Mouse (Mus musculus): ENCODE measurements at regions not wholly inside any gene's neighbourhood (a gene's known extent, or its start where the extent isn't known, plus 50 kb on each side); places are given as distances from the start of the nearest gene placed in this dataset.
"Not testable (repeated sequence)": the region's sequence is repeated elsewhere in the genome, so short reads cannot be mapped to it uniquely, and the experiment has no call there.

GRCm38 (mm10) chr9:11441241-11441997, 536.8 kb upstream of the Cntn5 start:
- not testable (repeated sequence) for DNase-seq (ENCODE audit: low spot score in 2 of 2)

DNA sequence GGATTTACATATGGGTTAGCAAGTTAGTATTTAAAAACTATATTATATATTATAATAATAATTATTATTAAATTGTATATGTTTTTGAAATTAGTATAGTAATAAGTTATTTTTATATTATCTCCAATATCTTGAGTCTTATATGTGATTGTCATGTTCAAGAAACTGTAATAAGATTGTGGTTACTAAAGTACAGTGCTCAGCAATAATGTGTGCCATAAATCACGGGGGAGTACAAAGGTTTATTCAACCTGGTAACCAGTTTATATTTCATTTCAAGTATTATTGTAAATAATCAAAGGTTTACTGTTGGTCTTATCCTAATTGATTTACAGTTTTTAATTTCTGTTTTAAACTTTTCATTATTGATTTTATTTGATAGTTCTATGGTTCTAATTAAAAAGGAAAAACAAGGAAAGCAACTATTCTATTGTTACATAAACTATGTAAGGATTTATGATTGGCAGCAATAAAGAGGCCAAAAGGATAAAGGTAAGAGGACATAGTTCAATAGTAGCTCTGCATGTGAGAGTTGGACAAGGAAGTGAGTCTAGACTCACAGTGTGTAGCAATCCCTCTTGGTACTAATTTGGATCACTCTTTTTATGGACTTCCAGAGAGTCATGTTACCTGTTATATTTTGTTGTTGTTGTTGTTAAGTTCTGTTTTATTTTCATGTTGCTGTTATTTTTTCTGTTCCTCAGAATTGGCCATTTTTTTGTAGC, 532.0 kb upstream of the Cntn5 start:
- DNase-seq (ENCODE audit: low spot score in 2 of 2): no peak

- no peak for DNase-seq (ENCODE audit: low spot score in 2 of 2)
Observed at GRCm38 (mm10) chr9:11436014-11436413, 531.4 kb upstream of the Cntn5 start.

- no peak for DNase-seq (ENCODE audit: low spot score in 2 of 2)
Observed at GRCm38 (mm10) chr9:11435019-11435418, 530.4 kb upstream of the Cntn5 start.

GRCm38 (mm10) chr9:11426473-11426872, 521.9 kb upstream of the Cntn5 start:
- DNase-seq (ENCODE audit: low spot score in 2 of 2): no peak

- DNase-seq (ENCODE audit: low spot score in 2 of 2): no peak
Observed at GRCm38 (mm10) chr9:11396829-11397228, 492.3 kb upstream of the Cntn5 start.

- DNase-seq (ENCODE audit: low spot score in 2 of 2): no peak
Observed at GRCm38 (mm10) chr9:11381648-11382075, 477.1 kb upstream of the Cntn5 start.

GRCm38 (mm10) chr9:11380531-11380930, 476.0 kb upstream of the Cntn5 start:
- peak in 1 of 2 experiments; percentile 24 for DNase-seq (ENCODE audit: low spot score in 2 of 2)

GRCm38 (mm10) chr9:11378046-11378445, 473.5 kb upstream of the Cntn5 start:
- DNase-seq (ENCODE audit: low spot score in 2 of 2): no peak

DNA sequence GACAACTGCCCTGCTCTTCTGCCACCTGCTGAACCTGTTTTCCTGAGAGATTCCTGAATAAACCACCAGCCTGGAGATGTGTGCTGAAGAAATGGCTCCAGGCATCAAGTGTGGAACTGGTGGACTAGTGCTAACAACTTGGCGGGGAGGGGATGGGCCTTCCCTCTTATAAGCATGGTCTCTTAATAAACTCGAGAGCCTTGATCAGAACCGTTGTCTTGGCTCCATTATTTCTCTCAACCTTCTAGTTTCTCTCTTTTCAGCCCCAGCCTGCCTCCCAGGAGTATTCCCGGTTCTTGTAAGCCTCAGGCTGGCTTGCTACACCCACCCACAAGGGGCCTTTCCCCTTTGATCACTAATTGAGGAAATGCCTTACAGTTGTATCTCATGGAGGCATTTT, 473.0 kb upstream of the Cntn5 start:
- no peak for DNase-seq (ENCODE audit: low spot score in 2 of 2)

DNA sequence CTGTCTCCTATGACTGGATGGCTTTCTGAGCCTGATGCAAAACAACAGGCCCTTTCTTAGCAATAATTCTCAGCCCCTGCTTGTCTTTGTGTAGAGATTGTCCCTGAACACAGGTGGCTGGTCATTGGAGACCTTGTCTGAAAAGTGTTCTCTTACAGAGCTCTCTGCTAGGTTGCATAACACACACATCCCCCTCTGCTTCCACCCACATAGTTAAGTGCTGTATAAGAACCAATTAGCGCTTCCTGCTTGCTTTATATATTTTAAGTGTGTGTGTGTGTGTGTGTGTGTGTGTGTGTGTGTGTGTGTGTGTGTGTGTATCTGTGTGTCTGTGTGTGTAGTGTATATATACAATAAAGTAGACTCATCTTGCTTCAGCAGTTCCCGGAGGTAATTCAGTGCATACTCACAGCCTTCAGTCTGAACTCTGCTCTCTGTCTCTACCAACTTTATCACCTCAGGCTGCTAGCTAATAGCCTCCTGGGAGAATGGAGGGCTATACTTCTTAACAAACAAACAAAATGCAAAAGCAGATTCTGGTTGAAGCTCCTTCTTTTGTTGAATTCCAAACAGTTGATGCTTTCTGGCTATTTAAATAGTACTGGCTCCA, 468.8 kb upstream of the Cntn5 start:
- DNase-seq (ENCODE audit: low spot score in 2 of 2): no peak

DNA sequence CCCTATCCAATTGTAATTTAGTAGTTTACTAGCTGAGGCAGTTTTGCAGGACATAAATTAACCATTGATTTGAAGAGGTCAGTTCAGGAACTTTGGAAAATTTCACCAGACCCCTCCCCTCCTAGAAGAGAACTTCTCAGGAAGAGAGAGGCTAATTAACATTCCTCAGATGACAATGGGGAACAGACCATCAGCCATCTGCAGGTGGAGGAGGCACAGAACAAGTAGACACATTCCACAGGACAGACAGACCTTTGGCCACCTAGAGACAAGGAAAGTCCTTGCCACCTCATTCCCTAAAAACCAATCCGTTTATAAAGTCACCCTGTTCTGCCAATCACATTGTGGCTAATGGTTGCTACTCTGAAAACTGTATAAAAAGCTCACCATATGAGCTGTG, 463.5 kb upstream of the Cntn5 start:
- DNase-seq (ENCODE audit: low spot score in 2 of 2): no peak

- DNase-seq (ENCODE audit: low spot score in 2 of 2): no peak
Observed at GRCm38 (mm10) chr9:11328900-11329299, 424.3 kb upstream of the Cntn5 start.

- DNase-seq (ENCODE audit: low spot score in 2 of 2): no peak
Observed at GRCm38 (mm10) chr9:11317221-11317620, 412.6 kb upstream of the Cntn5 start.

- DNase-seq (ENCODE audit: low spot score in 2 of 2): not testable (repeated sequence)
Observed at GRCm38 (mm10) chr9:11297116-11297515, 392.5 kb upstream of the Cntn5 start.

DNA sequence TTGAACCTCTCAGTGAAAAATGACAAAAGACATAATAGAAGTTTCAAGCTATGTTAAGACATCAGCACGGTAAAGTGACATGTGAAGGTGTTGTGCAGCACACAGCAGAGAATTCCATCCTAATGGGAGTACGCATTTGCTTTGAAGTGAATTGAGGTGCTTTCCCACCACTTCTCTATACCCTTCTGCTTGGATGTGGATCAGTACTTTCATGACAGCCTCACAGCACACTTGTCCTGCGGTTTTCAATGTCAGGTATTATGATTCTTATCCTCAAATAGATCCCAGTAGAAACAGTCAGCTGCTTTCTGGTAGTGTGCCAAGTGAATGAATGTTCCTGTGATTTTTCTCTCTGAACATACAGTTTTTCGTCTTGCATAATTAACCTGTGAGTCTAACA, 380.6 kb upstream of the Cntn5 start:
- no peak for DNase-seq (ENCODE audit: low spot score in 2 of 2)

DNA sequence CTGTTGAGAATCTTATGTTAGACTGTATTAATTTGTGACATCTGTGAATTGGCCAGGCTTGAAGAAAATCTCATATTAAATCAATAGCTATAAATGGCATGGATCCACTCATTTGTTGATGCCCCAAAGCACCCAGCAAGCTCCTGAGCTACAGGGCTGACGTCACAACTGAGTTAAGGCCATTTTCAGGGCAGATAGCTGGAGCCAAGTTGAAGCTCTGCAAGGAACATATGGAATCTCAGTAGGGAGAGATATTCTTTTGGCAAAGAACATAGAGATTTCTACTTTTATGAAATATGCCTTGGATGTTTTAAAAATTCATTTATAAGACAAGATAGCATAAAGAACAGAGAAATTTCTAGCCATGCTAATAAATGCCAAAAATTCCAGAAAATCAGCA, 380.0 kb upstream of the Cntn5 start:
- no peak for DNase-seq (ENCODE audit: low spot score in 2 of 2)

GRCm38 (mm10) chr9:11279409-11280127, 375.0 kb upstream of the Cntn5 start:
- DNase-seq (ENCODE audit: low spot score in 2 of 2): no peak

DNA sequence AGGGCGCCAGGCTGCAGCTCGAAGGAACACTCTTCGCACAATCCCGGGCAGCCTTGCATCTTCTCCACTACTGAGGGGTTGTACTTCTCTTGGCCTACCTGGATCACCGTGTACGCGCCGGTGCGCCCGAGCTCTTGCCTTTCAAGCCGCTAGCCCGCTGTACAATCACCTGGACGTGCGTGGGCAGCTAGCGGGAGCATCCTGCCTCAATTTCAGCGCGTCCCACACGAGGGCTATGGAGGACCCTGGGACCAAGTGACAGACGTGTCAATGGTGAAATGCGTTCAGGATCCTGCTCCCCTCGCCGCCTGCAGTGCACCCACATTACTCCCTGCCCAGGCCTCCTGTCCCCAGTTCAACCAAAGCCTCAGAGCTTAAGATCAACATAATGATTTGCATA, 373.2 kb upstream of the Cntn5 start:
- DNase-seq (ENCODE audit: low spot score in 2 of 2): no peak

GRCm38 (mm10) chr9:11276966-11277365, 372.4 kb upstream of the Cntn5 start:
- no peak for DNase-seq (ENCODE audit: low spot score in 2 of 2)

- DNase-seq (ENCODE audit: low spot score in 2 of 2): no peak
Observed at GRCm38 (mm10) chr9:11256848-11257247, 352.3 kb upstream of the Cntn5 start.

DNA sequence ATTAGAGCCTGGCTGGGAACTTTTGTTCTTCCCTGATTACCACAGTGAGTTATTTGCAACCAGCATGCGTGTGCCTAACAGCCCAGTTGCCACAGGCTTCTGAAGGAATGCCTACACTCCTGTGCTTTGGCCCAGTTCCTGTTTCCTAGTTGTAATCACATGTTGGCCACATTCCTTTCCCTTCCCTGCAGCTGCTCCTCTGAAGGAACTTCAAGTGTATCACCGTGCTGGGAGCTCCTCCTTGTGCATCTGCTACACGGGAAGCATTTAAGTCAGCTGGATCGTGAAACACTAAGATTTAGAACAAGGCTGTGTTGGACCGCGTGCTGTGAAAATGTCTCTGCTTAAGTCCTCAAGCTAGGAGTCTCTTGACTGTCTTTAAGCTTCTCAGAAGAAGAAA, 302.3 kb upstream of the Cntn5 start:
- no peak for DNase-seq (ENCODE audit: low spot score in 2 of 2)

All from urinary bladder, postnatal 4 days (tissue).